Mouse (Mus musculus): ENCODE results near the gene Rhot2. TPM values are rescaled to one million over a fixed set of nuclear protein-coding genes. Genes with fewer than 3 reads are reported as not detected.

The Rhot2 gene
- total RNA-seq (2015) = 15.1 and 17.0 TPM in 2 replicates
- total RNA-seq (2017) = 18.0 and 19.7 TPM in 2 replicates

- ATAC-seq (replicated peaks; ENCODE audit: poor library complexity) = peak; percentile 97
Observed at GRCm38 (mm10) chr17:25844396-25844901, at the start of gene Rhot2. Gene Rhot2 (minus strand): TSS chr17:25844851.

- ATAC-seq (replicated peaks; ENCODE audit: poor library complexity) = peak; percentile 97
Observed at GRCm38 (mm10) chr17:25893975-25894617, 49.4 kb upstream of the Rhot2 start.

DNA sequence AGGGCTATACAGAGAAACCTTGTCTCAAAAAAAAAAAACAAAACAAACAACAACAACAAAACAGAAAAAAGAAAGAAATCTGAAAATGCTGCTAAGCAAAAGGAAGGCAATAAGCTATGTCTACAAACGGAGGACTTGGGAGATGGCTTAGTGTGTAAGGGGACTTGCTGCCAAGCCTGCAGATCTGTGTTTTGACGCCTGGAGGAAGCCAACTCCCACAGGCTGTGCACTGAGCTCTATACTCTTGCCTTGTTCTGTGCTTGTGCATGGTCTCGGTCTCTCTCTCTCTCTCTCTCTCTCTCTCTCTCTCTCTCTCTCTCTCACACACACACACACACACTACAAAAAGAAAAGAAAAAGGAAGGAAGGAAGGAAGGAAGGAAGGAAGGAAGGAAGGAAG, 44.2 kb upstream of the Rhot2 start:
- no peak for ATAC-seq (replicated peaks; ENCODE audit: poor library complexity)

GRCm38 (mm10) chr17:25887467-25887866, 42.8 kb upstream of the Rhot2 start:
- ATAC-seq (replicated peaks; ENCODE audit: poor library complexity) = no peak

DNA sequence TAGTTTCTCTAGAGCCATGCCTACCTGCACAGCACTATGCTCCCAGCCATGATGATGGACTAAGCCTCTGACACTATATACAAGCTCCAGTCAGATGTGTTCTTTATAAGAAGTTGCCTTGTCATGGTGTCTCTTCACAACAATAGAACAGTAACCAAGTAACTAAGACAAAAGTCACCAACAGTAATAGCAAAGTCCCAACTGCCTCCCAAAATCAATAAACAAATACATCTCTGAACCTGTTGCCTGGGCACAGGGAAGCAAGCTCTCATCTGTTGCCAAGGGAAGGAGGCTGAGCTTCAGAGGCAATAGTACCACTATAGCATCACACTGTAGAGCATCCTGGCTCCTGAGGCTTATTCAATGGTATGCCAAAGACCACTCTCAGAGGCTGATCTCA, 42.2 kb upstream of the Rhot2 start:
- ATAC-seq (replicated peaks; ENCODE audit: poor library complexity) = no peak

DNA sequence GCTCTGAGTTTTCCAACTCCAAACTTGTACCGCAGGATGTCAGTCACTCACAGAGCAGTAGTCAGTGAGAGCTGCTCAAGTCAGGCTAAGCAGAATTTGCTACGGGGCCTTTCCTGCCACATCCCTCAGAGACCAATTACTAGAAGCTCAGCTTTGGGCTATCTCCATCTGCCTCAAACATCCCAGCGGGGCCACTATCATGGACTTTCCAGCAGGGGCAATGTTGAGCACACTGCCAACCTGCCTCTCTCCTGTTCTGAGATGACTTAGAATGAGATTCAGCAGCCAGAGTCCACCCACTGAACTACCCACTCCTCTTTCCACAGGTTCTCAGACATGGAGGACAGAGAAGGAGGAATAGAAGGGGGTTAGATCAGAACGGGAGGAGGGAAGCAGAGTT, 41.0 kb upstream of the Rhot2 start:
- peak; percentile 76 for ATAC-seq (replicated peaks; ENCODE audit: poor library complexity)

DNA sequence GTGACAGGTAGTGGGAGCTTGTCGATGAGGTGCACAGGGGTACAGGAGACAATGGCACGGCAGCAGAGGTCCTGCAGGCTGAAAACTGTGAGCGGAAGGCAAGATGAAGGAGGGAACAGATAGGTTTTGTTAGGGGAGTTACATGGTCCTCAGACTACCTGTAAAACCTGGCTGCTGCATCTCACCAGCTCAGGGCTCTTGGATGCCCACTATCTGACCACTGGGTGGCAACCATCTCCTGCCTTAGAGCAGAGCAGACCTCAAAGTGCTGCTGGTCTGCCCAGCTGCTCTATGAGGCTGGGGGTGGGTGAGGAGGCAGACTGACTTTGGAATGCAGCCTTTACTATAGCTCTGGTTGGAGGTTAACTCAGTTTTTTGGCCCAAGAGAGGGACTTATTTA, 39.2 kb upstream of the Rhot2 start:
- no peak for ATAC-seq (replicated peaks; ENCODE audit: poor library complexity)

GRCm38 (mm10) chr17:25883268-25883667, 38.6 kb upstream of the Rhot2 start:
- ATAC-seq (replicated peaks; ENCODE audit: poor library complexity) = no peak

DNA sequence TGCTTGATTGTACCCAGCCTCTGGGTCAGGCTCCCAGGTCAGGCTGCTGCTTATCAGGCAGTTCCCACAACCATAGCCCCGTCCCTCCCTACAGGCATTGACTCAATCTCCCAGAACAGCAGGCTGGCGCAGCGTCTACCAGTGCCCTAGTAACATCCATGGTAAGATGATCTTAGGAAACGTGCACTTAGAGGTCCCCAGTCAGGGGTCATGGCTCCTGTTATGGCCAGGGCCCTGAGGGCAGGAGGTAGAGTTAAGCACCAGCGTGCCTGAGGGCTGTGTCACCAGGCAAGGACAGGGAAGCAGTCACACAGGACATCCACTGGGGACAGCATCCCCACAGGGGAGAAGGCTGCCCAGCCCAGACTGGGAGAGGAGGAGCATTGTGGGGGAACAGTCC, 37.7 kb upstream of the Rhot2 start:
- peak; percentile 49 for ATAC-seq (replicated peaks; ENCODE audit: poor library complexity)

- no peak for ATAC-seq (replicated peaks; ENCODE audit: poor library complexity)
Observed at GRCm38 (mm10) chr17:25881691-25882090, 37.0 kb upstream of the Rhot2 start.

GRCm38 (mm10) chr17:25880913-25881641, 36.4 kb upstream of the Rhot2 start:
- no peak for ATAC-seq (replicated peaks; ENCODE audit: poor library complexity)

DNA sequence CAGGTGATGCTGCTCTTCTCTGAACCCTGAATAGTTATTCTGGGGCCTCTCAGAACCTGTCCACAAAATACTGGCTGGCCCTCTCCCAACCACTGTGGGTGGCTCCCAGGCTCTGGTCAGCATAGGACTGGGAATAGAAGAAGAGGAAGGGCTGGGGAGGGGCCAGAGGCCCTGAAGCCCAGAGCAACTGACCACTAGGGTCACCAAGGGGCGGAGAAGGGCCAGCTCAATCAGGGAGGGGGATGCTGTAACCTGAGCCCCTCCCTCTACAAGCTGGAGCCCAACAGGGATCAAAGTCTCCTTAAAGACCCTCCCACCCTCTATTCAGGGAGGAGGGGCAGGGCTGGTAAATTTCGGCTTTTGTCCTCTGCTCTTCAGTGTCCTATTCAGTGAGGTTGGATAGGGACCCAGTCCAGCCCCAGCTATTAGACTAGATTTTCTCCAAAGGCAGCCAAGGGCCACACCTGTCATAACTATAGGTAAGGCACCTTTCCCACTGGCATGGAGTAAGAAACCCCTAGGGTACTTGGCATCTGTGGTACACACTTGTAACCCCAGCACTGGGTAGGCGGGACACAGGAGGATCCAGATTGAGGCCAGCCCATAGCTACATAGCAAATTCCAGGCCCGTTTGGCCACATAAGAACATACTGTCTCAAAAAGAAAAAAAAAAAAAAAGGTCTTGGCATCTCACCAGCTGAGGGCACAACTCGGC, 35.7 kb upstream of the Rhot2 start, which contains the start of gene Wfikkn1:
Gene Wfikkn1, minus strand, starts transcription at position 663 of the 715 bp plus-strand sequence.
- no peak for ATAC-seq (replicated peaks; ENCODE audit: poor library complexity)

DNA sequence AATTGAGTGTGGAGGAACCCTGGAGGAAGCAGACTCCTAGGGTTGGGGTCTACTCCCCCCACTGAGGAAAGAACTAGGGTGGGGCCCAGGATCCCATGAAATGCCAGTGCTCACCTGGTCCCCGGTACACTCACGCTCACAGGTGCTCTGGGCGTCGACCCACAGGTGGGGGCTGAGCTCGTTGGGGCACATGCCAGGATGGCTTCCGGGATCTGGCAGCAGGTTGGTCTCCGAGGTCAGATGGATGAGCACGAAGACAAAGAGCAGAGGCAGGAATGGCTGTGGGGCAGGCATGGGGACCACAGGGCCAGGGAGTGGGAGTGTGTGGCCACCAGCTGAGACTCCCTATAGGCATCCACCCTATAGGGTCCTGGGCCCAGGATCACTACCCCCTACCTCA, 35.1 kb upstream of the Rhot2 start:
- ATAC-seq (replicated peaks; ENCODE audit: poor library complexity) = no peak

- no peak for ATAC-seq (replicated peaks; ENCODE audit: poor library complexity)
Observed at GRCm38 (mm10) chr17:25879261-25879660, 34.6 kb upstream of the Rhot2 start.

DNA sequence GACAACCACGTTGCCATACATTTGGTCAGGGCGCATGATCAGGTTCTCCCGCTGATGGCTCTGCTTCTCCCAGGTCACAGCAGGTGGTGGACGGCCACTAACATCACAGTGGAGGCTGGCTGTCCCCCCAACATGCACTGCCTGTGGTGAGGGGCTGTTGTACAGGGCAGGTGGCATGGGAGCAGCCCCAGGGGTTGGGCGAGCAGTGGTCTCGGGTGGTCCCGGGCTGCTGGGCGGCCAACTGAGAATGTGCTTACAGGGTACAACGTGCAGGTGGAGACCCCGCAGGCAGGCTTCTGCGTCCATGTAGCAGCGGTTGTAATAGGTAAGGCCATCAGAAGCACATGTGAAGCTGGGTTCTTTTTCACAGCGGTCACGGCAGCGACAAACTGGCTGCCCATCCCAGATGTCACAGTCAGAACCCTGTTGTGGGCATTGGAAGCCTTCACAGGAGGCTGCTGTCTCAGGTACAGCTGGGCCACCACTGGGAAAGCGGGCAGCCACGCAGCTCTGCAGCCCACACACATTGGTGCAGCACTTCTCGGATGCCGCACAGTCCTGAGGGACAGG, 34.0 kb upstream of the Rhot2 start:
- no peak for ATAC-seq (replicated peaks; ENCODE audit: poor library complexity)

DNA sequence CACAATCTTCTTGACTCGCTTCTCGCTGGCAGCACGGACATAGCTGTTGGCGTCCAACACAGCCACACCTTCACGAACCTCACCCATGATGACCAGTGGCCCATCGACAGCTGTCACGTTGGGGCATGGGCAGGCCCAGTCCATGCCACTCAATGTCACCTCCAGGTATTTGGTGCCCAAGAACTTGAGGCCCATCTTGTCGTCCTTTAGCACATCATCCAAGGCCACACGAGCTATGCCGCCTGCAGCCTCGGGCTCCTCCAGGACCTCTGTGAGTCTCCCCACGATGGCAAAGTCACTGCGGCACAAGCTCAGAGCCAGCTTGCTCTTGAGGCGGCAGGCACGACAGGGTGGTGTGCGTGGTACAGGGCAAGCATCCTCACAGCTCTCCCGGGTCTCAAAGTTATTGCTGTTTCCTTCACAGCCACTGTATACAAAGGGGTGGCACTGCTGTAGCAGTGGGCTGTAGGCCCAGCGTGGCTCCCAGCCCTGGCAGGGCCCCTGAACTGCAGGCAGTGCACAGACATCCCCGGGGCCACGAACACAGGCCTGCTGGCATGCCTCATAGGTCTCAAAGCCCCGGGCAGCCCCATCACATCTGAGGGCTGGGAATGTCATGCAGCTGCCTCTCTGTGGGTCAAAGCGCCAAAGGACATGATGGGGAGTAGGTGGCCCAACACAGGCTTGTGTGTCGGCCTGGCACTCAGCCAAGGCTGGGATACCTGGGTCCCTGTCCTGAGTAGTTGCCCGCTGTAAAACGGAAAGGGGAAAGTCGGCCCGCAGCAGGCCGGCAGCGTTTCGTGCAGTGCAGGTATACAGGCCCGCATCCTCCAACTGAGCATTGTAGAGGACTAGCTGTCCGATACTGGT, 33.3 kb upstream of the Rhot2 start:
- ATAC-seq (replicated peaks; ENCODE audit: poor library complexity) = no peak

- no peak for ATAC-seq (replicated peaks; ENCODE audit: poor library complexity)
Observed at GRCm38 (mm10) chr17:25877025-25877424, 32.4 kb upstream of the Rhot2 start.

DNA sequence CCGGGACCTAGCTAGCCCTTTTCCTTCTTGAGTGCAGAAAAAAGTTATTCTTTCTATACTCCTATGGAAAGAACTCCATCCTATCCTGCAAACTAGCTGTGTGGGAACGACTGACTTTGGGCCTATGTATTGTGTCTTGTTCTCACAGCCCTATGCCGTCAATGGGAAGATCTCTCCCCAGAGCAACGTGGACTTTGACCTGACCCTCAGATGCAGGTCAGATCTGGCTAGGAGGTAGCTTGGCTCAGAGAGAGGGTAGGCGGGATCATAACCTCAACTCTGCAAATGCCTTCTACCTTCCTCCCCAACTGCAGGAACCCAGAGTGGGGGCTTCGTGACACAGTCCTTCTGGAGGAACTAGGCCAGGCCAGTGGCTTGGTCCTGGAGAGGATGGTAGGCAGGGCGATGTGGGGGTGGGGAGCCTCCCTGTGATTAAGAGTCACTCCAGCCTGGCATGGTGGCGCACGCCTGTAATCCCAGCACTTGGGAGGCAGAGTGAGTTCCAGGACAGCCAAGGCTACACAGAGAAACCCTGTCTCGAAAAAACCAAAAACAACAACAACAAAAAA, 31.8 kb upstream of the Rhot2 start:
- ATAC-seq (replicated peaks; ENCODE audit: poor library complexity) = no peak

DNA sequence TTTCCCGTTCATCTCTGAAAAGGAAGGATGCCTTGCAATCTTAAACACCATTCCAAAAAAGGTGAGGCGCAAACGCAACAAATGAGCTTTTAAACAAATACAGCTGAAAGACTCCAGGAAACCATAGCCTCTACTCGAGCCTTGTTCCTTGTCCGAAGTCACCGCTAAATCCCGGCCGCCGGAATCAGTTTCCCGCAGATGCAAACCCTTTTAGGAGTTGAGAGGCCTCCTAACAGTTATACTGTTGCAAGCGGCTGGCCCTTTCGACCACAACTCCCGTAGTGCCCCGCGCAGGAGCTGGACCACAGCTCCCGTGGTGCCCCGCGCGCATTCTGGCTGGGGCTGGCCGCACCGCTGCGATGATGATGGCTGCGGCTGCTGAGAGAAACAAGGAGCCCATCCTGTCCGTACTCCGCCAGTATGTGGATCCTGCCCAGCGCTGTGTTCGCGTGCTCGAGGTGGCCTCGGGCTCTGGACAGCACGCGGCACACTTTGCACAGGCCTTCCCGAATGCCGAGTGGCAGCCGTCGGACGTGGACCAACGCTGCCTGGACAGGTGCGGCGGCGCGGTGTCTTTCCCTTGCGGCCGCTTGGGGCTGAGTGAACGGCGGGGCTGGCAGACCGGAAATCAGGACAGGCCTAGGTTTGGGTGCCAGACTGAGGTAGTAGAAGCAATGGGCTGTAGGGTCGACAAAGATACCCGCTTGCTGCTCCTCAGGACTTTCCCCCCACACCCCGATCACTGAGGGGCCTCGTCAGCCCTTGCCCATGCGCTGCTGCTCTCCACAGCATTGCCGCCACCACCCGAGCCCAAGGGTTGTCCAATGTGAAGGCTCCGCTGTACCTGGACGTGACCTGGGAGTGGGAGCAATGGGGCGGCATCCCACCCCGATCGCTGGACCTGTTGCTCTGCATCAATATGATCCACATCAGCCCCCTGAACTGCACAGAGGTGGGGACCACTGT, 30.8 kb upstream of the Rhot2 start:
- peak; percentile 75 for ATAC-seq (replicated peaks; ENCODE audit: poor library complexity)
